Mouse (Mus musculus): ENCODE data around the gene Galnt18. TPM values are rescaled to one million over a fixed set of nuclear protein-coding genes. Genes with fewer than 3 reads are reported as not detected.

Gene Galnt18
- polyA plus RNA-seq, 1 experiment = 21.9 TPM

- WGBS = 84% methylated on average over 5 of the region's 5 CpGs
- Histone ChIP-seq H3K27ac (ENCODE audit: insufficient read depth, low read length) (no peak overlapping the region), H3K27me3 (ENCODE audit: control insufficient read depth, insufficient read depth, low read length) (no peaks in the 10 kb centered on the region), H3K4me1 (ENCODE audit: control insufficient read depth, insufficient read depth, low read length) (no peaks in the 10 kb centered on the region; the same call in 1 of the 2 replicates), H3K4me3 (replicated peaks; ENCODE audit: insufficient read depth, low read depth, low read length) (no peak overlapping the region)
- TF ChIP-seq POLR2A (IDR thresholded peaks at IDR 0.05; ENCODE audit: borderline replicate concordance, insufficient read depth, low read length) = no peak
- DNase-seq = no peak
These were observed 58.5 kb downstream of the Galnt18 start for GRCm38 (mm10) chr7:111721308-111721698.

- H3K27ac ChIP-seq (ENCODE audit: insufficient read depth, low read length) = no peak overlapping the region
- H3K4me1 ChIP-seq (ENCODE audit: control insufficient read depth, insufficient read depth, low read length) = no peaks in the 10 kb centered on the region; the same call in 1 of the 2 replicates
- DNase-seq = peak in 1 of 2 experiments; percentile 18
- WGBS = 55% methylated on average over 8 of the region's 8 CpGs
- TF ChIP-seq POLR2A (IDR thresholded peaks at IDR 0.05; ENCODE audit: borderline replicate concordance, insufficient read depth, low read length) (no peak), CTCF (IDR thresholded peaks at IDR 0.05; ENCODE audit: borderline replicate concordance, insufficient read depth, low read depth, low read length) (no peak)
- H3K27me3 ChIP-seq (ENCODE audit: control insufficient read depth, insufficient read depth, low read length) = no peaks in the 10 kb centered on the region
- no peak overlapping the region for H3K4me3 ChIP-seq (replicated peaks; ENCODE audit: insufficient read depth, low read depth, low read length)
These were observed 59.1 kb downstream of the Galnt18 start for GRCm38 (mm10) chr7:111720511-111721307.

- 76% methylated on average over 4 of the region's 4 CpGs for WGBS
- no peaks in the 10 kb centered on the region; the same call in 1 of the 2 replicates for H3K4me1 ChIP-seq (ENCODE audit: control insufficient read depth, insufficient read depth, low read length)
- H3K27me3 ChIP-seq (ENCODE audit: control insufficient read depth, insufficient read depth, low read length) = no peaks in the 10 kb centered on the region
- TF ChIP-seq POLR2A (IDR thresholded peaks at IDR 0.05; ENCODE audit: borderline replicate concordance, insufficient read depth, low read length) = no peak
- no peak for TF ChIP-seq CTCF (IDR thresholded peaks at IDR 0.05; ENCODE audit: borderline replicate concordance, insufficient read depth, low read depth, low read length)
- no peak for DNase-seq
- no peak overlapping the region for H3K27ac ChIP-seq (ENCODE audit: insufficient read depth, low read length)
- H3K4me3 ChIP-seq (replicated peaks; ENCODE audit: insufficient read depth, low read depth, low read length) = no peak overlapping the region
These were observed 60.9 kb downstream of the Galnt18 start for GRCm38 (mm10) chr7:111718900-111719299.

GRCm38 (mm10) chr7:111714639-111715360, 65.0 kb downstream of the Galnt18 start:
- DNase-seq = no peak
- Histone ChIP-seq H3K27ac (ENCODE audit: insufficient read depth, low read length) (no peak overlapping the region), H3K4me1 (ENCODE audit: control insufficient read depth, insufficient read depth, low read length) (no peaks in the 10 kb centered on the region), H3K4me3 (replicated peaks; ENCODE audit: insufficient read depth, low read depth, low read length) (no peak overlapping the region), H3K27me3 (ENCODE audit: control insufficient read depth, insufficient read depth, low read length) (no peaks in the 10 kb centered on the region)
- TF ChIP-seq POLR2A (IDR thresholded peaks at IDR 0.05; ENCODE audit: borderline replicate concordance, insufficient read depth, low read length) = no peak
- no peak for TF ChIP-seq CTCF (IDR thresholded peaks at IDR 0.05; ENCODE audit: borderline replicate concordance, insufficient read depth, low read depth, low read length)
- WGBS = 89% methylated on average over 5 of the region's 5 CpGs

GRCm38 (mm10) chr7:111713828-111714600, 65.8 kb downstream of the Galnt18 start:
- Histone ChIP-seq H3K27ac (ENCODE audit: insufficient read depth, low read length) (no peak overlapping the region), H3K4me3 (replicated peaks; ENCODE audit: insufficient read depth, low read depth, low read length) (no peak overlapping the region), H3K27me3 (ENCODE audit: control insufficient read depth, insufficient read depth, low read length) (no peaks in the 10 kb centered on the region), H3K4me1 (ENCODE audit: control insufficient read depth, insufficient read depth, low read length) (no peaks in the 10 kb centered on the region)
- no peak for DNase-seq
- TF ChIP-seq POLR2A (IDR thresholded peaks at IDR 0.05; ENCODE audit: borderline replicate concordance, insufficient read depth, low read length) = no peak
- no peak for TF ChIP-seq CTCF (IDR thresholded peaks at IDR 0.05; ENCODE audit: borderline replicate concordance, insufficient read depth, low read depth, low read length)
- WGBS = 79% methylated on average over 3 of the region's 3 CpGs

GRCm38 (mm10) chr7:111712797-111713196, 67.0 kb downstream of the Galnt18 start:
- TF ChIP-seq CTCF (IDR thresholded peaks at IDR 0.05; ENCODE audit: borderline replicate concordance, insufficient read depth, low read depth, low read length) (no peak), POLR2A (IDR thresholded peaks at IDR 0.05; ENCODE audit: borderline replicate concordance, insufficient read depth, low read length) (no peak)
- Histone ChIP-seq H3K27ac (ENCODE audit: insufficient read depth, low read length) (no peak overlapping the region), H3K4me3 (replicated peaks; ENCODE audit: insufficient read depth, low read depth, low read length) (no peak overlapping the region), H3K27me3 (ENCODE audit: control insufficient read depth, insufficient read depth, low read length) (no peaks in the 10 kb centered on the region), H3K4me1 (ENCODE audit: control insufficient read depth, insufficient read depth, low read length) (no peaks in the 10 kb centered on the region)
- no peak for DNase-seq
- 85% methylated on average over 4 of the region's 4 CpGs for WGBS

- H3K27me3 ChIP-seq (ENCODE audit: control insufficient read depth, insufficient read depth, low read length) = no peaks in the 10 kb centered on the region
- no peaks in the 10 kb centered on the region for H3K4me1 ChIP-seq (ENCODE audit: control insufficient read depth, insufficient read depth, low read length)
- no peak for DNase-seq
- 67% methylated on average over 6 of the region's 6 CpGs for WGBS
- no peak overlapping the region for H3K4me3 ChIP-seq (replicated peaks; ENCODE audit: insufficient read depth, low read depth, low read length)
- TF ChIP-seq CTCF (IDR thresholded peaks at IDR 0.05; ENCODE audit: borderline replicate concordance, insufficient read depth, low read depth, low read length) (no peak), POLR2A (IDR thresholded peaks at IDR 0.05; ENCODE audit: borderline replicate concordance, insufficient read depth, low read length) (no peak)
- H3K27ac ChIP-seq (ENCODE audit: insufficient read depth, low read length) = no peak overlapping the region
These were observed 68.5 kb downstream of the Galnt18 start for GRCm38 (mm10) chr7:111711045-111711808.
